Mouse (Mus musculus): ENCODE measurements at regions not wholly inside any gene's neighbourhood (a gene's known extent, or its start where the extent isn't known, plus 50 kb on each side); places are given as distances from the start of the nearest gene placed in this dataset.

DNA sequence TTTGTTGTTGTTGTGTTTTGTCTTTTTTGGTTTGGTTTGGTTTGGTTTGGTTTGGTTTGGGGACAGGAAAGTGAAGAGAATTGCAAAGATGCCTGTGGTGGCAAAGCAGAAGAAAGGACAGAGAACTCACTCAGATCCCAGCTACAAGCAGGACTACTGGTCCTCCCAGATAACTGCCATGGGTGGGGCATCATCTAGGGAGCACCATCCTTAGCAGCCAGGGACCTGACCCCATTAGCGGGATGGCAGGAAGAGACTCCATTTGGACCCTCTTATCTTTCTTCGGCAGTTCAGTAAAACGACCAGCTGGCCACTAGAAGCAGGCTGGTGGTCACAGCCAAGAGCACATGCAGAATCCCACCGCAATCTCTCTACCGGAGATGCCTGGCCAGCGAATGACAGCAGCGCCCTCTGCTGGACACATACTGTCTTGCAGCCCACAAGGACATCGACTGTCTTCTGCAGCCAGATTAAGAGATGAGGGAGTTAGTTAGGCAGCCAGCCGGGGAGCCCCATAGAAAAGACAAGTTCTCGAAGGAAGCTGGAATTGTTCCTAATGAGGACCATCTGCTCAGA is 119.8 kb downstream of the Gm9195 start:
- intact Hi-C loops (cut with DNase I): no loop called here
- peak; percentile 58 to 75 for DNase-seq

DNA sequence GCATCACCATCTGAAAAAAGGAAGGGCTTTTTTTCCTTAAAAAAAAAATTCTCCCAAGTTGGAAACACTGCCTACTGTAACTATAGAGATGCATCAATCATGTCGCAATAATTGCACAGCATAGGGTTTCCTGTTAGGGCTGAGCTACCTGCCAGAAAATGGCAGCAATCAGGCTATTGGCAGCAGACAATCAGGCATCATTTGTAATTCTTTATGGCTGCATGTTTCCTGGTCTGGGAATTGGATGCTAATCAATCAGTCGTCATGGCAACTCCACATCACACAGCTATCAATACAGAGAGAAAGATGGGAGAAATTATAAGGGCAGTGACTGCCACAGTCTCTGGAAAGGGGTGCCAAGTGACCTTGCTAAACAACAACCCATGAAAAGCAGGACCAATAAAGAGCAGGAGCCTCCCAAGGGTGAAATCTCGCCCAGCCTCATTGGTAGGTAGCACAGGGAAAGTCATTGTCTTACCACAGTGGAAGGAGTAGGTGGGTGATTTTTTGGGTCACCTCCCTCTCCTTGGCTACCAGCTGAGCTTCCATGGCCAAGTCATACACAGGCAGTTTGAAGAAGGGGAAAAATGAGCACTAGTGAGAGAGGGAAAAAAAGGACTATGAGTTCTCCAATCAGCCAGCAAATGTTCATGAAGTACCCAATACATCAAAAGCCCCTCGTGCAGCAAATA is 130.7 kb downstream of the Gm9195 start:
- intact Hi-C loops (cut with DNase I): no loop called here
- no peak for DNase-seq

GRCm38 (mm10) chr14:72360181-72360580 is 131.5 kb downstream of the Gm9195 start:
- intact Hi-C loops (cut with DNase I): no loop called here

DNA sequence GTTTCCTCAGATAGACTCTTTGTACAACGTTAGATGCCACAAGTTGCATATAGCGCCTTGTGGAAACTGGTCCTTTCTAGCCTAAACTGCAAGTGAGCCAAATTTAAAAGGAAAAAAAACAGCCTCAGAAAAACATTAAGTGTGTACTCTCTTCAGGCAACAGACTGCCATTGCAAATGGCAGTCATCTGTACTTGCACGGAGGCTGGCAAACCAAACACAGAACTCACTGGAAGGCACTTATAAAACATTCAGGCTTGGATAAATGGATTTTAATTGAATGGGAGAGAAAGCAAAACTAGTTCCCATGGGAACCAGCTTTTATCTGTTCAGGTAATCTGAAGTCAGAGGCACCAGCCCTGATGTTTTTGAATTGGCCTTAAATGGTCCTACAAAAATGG is 133.7 kb downstream of the Gm9195 start:
- intact Hi-C loops (cut with DNase I): no loop called here

More at GRCm38 (mm10) chr14:72360181-72360580, 131.5 kb downstream of the Gm9195 start:
- DNase-seq: no peak

GRCm38 (mm10) chr14:72342181-72342580 is 149.5 kb downstream of the Gm9195 start:
- intact Hi-C loops (cut with DNase I): no loop called here
- no peak for DNase-seq

More for the DNA sequence above, 133.7 kb downstream of the Gm9195 start:
- DNase-seq: no peak

DNA sequence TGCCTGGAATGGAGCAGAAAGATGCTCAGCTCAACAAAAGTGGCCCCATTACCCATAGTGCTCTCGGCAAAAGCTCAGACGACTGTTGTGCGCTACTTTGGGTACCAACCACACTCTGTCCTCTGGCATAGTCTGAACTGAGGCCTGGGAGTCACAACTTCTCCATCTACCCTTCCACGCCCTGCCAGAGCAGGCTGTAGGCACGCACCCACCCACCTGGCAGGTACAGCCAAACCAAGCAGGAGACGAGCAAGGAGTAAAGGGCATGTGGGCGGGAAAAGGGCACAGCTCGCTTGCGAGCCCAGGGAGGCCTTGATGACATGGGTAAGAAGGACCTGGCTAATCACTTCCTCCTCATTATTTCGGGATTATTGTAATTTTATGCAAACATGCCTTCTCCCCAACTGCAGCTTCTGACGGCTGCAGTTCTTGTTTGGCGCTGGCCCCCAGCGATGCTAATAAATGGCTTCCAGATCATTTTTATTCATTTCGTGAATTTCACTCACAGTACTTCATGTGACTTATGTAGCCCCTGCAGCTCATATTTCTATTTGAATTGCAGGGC is 150.0 kb downstream of the Gm9195 start:
- intact Hi-C loops (cut with DNase I): no loop called here
- DNase-seq: no peak

DNA sequence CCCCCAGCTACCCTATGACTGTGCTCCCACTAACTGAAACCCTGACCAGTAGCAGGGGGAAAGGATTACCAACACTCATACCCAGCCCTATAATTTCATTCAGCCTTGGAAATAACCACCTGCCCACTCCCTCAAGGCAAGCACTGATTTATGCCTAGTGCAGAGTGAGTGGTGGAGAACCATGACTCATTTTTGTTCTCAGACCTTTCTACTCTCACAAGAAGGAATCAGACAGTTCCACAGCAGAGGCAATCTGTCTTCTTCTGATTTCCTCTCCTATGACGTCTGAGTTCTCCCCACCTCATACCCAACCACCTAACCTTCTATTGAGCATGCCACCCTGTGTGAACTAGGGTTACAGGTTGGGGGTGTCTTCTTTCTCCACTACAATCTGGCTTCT is 153.6 kb downstream of the Gm9195 start:
- DNase-seq: no peak
- intact Hi-C loops (cut with DNase I): no loop called here

- DNase-seq: no peak
- intact Hi-C loops (cut with DNase I): no loop called here
Observed at GRCm38 (mm10) chr14:72303856-72304255, 187.8 kb downstream of the Gm9195 start.

DNA sequence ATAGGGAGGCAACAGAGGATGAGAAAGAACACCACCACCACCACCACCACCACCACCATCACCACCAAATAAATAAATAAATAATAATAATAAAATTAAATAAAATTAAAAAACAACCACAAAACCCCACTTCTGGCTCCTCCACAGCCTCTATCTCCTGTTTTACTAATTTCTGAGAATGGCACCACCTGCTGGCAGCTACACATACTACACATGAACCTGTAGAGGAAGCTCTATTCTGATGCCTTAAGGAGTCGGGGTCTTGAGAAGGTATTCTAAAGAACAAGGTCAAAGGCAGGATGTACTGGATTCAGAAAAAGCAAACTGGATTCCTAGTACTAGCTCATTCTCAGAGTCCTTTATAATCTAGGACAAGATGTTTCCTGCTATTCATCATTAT is 191.6 kb downstream of the Gm9195 start:
- peak; percentile 21 to 31 for DNase-seq
- intact Hi-C loops (cut with DNase I): no loop called here

DNA sequence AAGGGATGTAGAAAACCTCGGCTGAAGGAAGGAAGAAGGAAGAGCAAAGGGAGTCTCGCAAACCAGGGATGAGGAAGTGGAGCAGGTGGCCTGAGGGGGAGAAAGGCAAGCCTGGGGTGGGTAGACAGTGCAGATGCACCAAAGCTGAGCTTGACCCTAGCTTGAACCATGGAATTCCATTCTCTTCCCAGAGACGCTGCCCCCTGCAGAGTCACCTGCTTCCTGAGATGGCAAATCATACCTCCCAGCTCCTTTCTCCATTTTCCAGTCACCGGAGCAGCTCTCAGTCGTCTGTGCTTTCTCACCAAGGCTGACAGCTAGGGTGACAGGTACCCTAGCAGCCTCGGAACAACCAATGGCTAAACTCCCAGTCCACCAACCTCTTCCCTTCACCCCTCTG is 197.0 kb downstream of the Gm9195 start:
- intact Hi-C loops (cut with DNase I): loop anchor here (5.0 to 10.0 kb wide), 4 partner anchors 267 to 1620 kb away; no protein-coding TSS in a partner anchor
- no peak for DNase-seq

DNA sequence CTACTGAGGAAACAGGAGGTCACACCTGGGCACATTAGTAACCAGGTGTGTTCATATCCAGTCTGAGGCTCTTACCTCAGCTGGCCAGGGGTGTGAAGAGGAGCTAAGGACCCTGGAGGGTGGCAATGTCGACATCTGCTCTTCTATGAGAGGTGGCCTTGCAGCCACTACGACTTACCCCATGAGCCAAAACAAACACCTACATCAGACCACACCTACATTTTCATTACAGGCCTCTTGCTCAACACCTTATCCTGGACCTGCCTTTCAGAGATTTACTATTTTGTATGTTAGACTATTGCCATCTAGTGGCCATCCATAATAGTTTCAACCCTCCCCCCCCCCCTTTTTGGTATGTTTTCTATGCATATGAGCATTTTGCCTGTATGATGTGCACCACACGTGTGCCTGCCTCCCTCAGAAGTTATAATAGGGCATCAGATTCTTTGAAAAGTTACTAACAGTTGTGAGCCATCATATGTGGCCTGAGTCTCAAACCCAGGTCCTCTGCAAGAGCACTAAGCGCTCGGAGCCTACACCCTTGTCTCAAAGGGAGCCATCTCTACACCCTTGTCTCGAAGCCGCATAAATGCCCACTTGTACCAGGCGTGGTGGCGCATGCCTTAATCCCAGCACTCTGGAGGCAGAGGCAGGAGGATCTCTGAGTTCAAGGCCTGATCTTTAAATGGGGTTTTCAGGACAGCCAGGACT is 197.8 kb downstream of the Gm9195 start:
- intact Hi-C loops (cut with DNase I): loop anchor here (2.0 to 10.0 kb wide), 5 partner anchors 267 to 1619 kb away; no protein-coding TSS in a partner anchor

DNA sequence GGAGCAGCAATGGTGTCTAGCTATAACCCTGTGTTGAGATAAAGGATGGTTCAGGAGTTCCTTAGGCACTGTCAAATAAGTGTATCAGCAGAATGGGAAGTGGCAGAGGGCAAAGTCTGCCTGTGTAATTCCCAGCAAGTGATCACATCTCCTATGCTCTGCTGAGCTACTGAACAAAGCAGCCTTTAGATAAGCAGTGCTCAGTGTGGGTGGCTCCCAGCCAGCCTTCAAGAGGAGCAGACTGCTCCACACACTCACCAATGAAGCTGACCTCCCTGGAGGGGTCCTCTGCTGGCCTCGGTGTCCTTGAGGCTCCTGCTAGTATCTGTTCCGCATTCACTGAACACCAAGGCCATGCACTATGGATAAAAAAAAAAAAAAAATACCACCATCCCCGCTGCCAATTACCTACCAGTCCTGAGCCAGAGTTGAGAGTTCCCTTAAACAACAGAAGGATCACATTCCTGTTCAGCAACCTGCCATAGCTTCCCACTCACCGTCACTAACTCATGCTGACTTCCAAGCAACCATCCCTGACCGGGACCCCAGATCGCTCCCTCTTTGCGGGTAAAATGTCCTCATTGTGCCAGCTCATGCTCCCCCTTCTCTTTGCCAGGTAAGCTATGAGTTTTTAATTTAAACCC is 198.9 kb downstream of the Gm9195 start:
- intact Hi-C loops (cut with DNase I): loop anchor here (2.0 to 10.0 kb wide), 5 partner anchors 265 to 1618 kb away; no protein-coding TSS in a partner anchor
- no peak for DNase-seq

More for the DNA sequence above, 197.8 kb downstream of the Gm9195 start:
- no peak for DNase-seq

DNA sequence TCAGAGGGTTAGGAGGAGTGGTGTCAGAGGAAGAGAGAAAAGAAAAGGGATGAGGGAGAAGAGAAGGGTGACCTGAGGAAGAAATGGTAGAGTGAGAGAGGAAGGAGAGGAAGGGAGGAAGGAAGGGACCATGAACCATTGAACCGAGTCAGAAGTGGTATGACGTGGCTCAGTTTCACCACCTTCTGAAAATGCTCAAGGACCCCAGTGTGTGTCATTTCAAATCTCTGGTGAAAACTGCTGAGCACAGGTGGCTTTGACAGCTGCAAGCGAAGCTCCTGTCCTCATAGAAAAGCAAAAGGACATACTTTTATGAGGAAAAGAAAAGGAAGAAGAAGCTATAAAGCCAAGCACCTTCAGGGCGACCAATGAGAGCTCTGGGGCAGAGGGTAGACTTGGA is 214.3 kb downstream of the Gm9195 start:
- no peak for DNase-seq
- intact Hi-C loops (cut with DNase I): no loop called here

DNA sequence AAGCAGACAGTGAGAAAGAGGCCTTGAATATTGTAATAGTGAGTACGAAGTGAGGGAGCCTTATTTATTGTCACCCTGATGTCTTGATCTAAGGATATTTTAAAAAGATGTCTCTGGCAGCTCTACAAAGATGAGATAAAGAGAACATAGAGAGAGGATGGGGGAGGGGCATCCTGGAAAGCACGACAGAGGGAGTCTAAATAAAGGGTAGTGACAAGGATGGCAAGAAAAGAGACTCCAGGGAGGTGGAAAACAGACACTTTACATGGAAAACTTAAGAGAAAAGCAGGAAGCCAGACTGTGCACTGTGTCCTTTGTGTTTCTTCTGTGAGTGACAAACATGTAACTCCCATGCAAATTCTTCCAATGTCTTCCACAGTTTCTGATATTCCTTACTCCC is 232.4 kb downstream of the Gm9195 start:
- DNase-seq: no peak
- intact Hi-C loops (cut with DNase I): no loop called here

DNA sequence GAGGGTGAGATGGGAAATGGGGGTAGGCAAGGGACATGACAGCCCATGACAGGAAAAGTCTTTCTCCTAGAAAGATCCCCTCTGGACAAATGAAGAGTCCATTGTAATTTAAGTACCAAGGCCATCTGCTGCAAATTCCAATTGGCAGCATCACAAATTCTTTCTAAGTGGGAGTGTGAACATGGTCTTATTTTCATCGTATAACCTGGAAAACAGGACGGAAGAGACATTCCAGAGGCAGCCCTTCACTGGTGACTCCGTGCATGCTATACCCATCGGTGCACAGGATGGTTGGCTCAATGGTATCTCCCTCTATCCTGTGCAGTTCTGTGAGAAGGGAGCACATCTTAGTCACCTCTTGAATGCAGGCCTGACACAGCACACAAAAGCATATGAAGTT is 249.8 kb downstream of the Gm9195 start:
- intact Hi-C loops (cut with DNase I): no loop called here
- DNase-seq: no peak

GRCm38 (mm10) chr14:72240272-72240671 is 251.4 kb downstream of the Gm9195 start:
- intact Hi-C loops (cut with DNase I): no loop called here
- no peak for DNase-seq

DNA sequence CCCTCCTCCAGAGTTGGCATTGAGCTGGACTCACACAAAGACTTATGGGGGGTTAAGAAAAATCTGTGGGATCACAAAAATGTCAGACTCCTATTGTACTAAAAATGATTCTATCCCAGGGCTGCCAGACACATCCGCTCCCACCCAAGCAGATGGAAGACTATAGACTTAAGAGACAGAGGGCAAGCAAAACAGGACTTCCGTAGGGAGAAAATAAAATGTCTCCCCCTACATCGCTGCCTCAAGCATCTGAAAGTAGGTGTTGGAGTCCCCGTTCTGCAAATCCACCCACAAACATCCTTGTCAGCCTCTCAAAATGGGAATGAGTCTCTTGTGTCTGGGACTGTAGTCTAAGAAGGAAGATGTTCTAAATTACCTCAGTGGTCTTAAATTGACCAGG is 253.3 kb downstream of the Gm9195 start:
- no peak for DNase-seq
- intact Hi-C loops (cut with DNase I): no loop called here

GRCm38 (mm10) chr14:72234234-72235075 is 257.2 kb downstream of the Gm9195 start:
- intact Hi-C loops (cut with DNase I): no loop called here
- DNase-seq: no peak

- intact Hi-C loops (cut with DNase I): no loop called here
- DNase-seq: no peak
Observed at GRCm38 (mm10) chr14:72227853-72228252, 263.8 kb downstream of the Gm9195 start.

DNA sequence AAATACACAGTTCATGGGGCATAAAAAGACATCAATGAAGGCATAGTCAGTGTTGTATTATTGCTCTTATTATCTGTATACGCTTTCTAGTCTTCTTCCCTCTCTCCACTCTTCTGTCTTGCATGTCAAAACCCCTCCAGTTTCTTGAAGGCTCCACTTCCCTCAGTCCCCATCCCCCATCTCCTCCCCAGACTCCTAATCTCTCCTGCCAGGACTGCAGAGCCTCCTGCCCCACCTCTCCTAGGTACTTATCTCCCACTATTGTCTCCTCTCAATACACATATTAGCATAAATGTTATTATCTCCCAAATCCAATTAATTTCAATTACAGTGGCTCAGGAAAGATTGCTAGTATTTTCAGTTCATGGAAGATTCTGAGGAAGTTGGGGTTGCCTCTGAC is 264.2 kb downstream of the Gm9195 start:
- intact Hi-C loops (cut with DNase I): no loop called here
- DNase-seq: no peak

Measured in heart, postnatal 36 days (tissue).